Mouse (Mus musculus) heart, embryonic 16.5 days (tissue): ENCODE measurements around the gene Cuzd1. TPM values are rescaled to one million over a fixed set of nuclear protein-coding genes. Genes with fewer than 3 reads are reported as not detected.

Experiments
- ATAC-seq: fragments of 200-750 bp; cut with Nextera tagmentation; replicated peaks from 2 replicates; pipeline ENCODE4 v1.8.0; 2017; ENCODE audit warnings: moderate number of reproducible peaks; ENCODE audit not compliant: insufficient read depth, low FRiP score; ENCODE audit errors: extremely low read depth
- H3K27ac ChIP-seq: fragments of 300-500 bp; sonication (generic); 2 replicates; pipeline ENCODE4 v1.5.1; 2014; ENCODE audit warnings: mild to moderate bottlenecking, low read length, control low read depth, moderate library complexity
- H3K27me3 ChIP-seq: fragments of 300-500 bp; sonication (generic); 2 replicates; pipeline ENCODE4 v1.6.1; 2014; ENCODE audit warnings: low read length, mixed read lengths; ENCODE audit not compliant: control insufficient read depth, insufficient read depth
- H3K36me3 ChIP-seq: fragments of 300-500 bp; sonication (generic); 2 replicates; pipeline ENCODE4 v1.6.1; 2014; ENCODE audit not compliant: control insufficient read depth, insufficient read depth
- H3K4me1 ChIP-seq: fragments of 300-500 bp; sonication (generic); 2 replicates; pipeline ENCODE4 v1.6.1; 2014; ENCODE audit warnings: low read length, mixed read lengths; ENCODE audit not compliant: control insufficient read depth, insufficient read depth
- H3K4me2 ChIP-seq: fragments of 300-500 bp; sonication (generic); 2 replicates; pipeline ENCODE4 v1.6.1; 2014; ENCODE audit warnings: low read depth, mild to moderate bottlenecking, control low read depth, low read length
- H3K4me3 ChIP-seq: fragments of 300-500 bp; sonication (generic); 2 replicates; pipeline ENCODE4 v1.5.1; 2014; ENCODE audit warnings: mild to moderate bottlenecking, control low read depth, low read length
- H3K9ac ChIP-seq: fragments of 300-500 bp; sonication (generic); 2 replicates; pipeline ENCODE4 v1.6.1; 2014; ENCODE audit warnings: low read length, control low read depth
- H3K9me3 ChIP-seq: fragments of 300-500 bp; sonication (generic); replicated peaks from 2 replicates; pipeline ENCODE4 v1.6.1; 2016; ENCODE audit warnings: low read length; ENCODE audit not compliant: control insufficient read depth
- WGBS: fragments of 180-500 bp; shearing (Covaris S2); extraction: QIAGEN DNeasy Blood & Tissue Kit; methylation state at CpG from one replicate; pipeline ENCODE4 v1.1.7; 2014; 5-methylcytosine and 5-hydroxymethylcytosine counted together
- polyA plus RNA-seq: library from polyadenylated mRNA; unstranded; fragments of >200 nt; fragmentation: Nextera tagmentation; extraction: Ambion mirVana; gene quantifications from 2 replicates; pipeline ENCODE4 v1.2.1, GENCODE M21; 2015

The Cuzd1 gene
- polyA plus RNA-seq, 1 experiment from 2014 or later: 0.63 TPM

DNA sequence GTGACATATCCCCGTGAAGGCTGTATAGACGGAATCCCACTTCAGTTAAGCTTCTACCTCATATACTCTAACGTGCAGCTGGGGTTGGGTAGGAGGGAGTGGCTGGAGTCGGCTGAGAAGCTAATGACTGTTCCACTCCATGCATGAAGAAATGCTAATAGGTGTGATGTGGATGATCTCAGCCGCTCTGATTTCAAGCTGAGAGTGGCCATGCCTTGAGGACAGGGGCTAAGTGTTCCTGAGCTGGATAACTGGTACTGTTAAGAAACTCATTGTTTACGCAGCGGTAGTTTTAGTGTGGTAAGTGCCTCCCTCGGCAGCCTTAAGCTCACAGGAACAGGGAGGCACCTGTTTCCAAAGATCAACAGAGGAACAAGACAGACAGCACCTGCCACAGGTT lies 18.8 kb downstream of the Cuzd1 start:
- 69% methylated on average over 8 of the region's 8 CpGs for WGBS
- H3K27me3 ChIP-seq: no peaks in the 10 kb centered on the region
- no peak for ATAC-seq

DNA sequence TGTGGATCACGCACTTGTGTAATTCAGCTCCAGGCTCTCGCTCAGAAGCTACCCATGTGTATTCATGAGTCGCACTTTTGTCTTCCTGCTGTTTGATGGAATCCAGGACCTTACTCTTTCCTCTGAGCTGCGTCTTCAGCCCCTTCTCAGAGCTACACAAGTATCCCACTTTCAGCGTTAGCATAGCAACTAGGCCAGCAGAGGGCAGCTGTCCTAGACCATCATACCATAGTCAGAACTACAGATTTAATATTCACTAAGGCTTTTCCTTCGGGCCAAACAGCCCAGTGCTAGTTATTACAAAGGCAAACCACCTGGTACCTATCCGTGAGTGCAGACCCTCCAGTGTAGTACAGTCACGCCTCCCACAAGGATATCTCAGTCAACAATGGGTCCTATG lies 24.9 kb downstream of the Cuzd1 start:
- H3K27me3 ChIP-seq: no peaks in the 10 kb centered on the region; the same call in 1 of the 2 replicates
- no peak for ATAC-seq
- H3K4me2 ChIP-seq: no peak overlapping the region
- no peaks in the 10 kb centered on the region for H3K9me3 ChIP-seq
- WGBS: 70% methylated on average over 8 of the region's 8 CpGs
- no peak overlapping the region for H3K4me3 ChIP-seq
- no peaks in the 10 kb centered on the region for H3K4me1 ChIP-seq
- no peak overlapping the region for H3K9ac ChIP-seq
- H3K27ac ChIP-seq: no peak overlapping the region
- H3K36me3 ChIP-seq: no peaks in the 10 kb centered on the region

More for the DNA sequence above, 18.8 kb downstream of the Cuzd1 start:
- Histone ChIP-seq H3K4me1 (no peaks in the 10 kb centered on the region), H3K9ac (no peak overlapping the region), H3K36me3 (no peaks in the 10 kb centered on the region), H3K27ac (no peak overlapping the region), H3K9me3 (no peaks in the 10 kb centered on the region), H3K4me3 (no peak overlapping the region), H3K4me2 (no peak overlapping the region)

DNA sequence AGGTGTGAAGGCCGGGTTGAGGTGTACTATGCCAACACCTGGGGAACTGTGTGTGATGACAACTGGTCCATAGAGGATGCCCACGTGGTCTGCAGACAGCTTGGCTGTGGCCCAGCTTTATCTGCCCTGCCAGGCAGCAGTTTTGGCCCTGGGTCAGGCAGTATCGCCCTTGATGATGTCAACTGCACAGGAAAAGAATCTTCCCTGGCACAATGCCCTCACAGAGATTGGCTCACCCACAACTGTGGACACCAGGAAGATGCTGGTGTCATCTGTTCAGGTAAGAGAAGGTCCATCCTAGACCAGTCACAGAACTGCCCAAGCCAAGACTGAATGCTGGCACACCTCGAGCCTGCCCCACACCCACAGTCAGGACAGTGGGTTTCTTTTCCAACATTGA lies 56.2 kb downstream of the Cuzd1 start:
- Histone ChIP-seq H3K4me1 (no peaks in the 10 kb centered on the region), H3K27me3 (no peaks in the 10 kb centered on the region), H3K9ac (no peak overlapping the region), H3K36me3 (no peaks in the 10 kb centered on the region), H3K4me3 (no peak overlapping the region), H3K27ac (no peak overlapping the region), H3K4me2 (no peak overlapping the region), H3K9me3 (no peaks in the 10 kb centered on the region)
- ATAC-seq: no peak
- 59% methylated on average over 4 of the region's 4 CpGs for WGBS

DNA sequence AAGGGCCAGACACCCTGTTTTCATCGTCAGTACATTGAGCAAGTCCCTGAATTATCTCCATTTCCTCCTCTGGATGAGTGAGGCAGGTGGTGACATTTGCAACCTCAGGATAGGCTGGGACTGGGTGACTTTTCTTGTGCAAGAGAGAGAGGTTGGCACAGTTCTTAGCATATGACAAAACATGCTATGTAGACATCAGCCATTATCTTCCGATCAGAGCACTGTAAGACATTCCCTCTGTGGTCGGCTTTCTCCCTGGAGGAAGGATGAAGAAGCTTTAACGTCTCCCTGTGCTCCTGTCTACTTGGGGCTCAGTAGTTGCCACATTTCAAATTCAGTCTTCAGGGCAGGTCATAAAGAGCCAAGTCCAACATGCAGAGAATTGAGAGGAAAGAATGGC lies 57.8 kb downstream of the Cuzd1 start:
- no peak overlapping the region for H3K27ac ChIP-seq
- no peaks in the 10 kb centered on the region for H3K9me3 ChIP-seq
- no peaks in the 10 kb centered on the region for H3K4me1 ChIP-seq
- H3K36me3 ChIP-seq: no peaks in the 10 kb centered on the region
- H3K9ac ChIP-seq: no peak overlapping the region
- no peak overlapping the region for H3K4me3 ChIP-seq
- no peak overlapping the region for H3K4me2 ChIP-seq
- no peak for ATAC-seq
- 74% methylated on average over 4 of the region's 4 CpGs for WGBS
- no peaks in the 10 kb centered on the region for H3K27me3 ChIP-seq

DNA sequence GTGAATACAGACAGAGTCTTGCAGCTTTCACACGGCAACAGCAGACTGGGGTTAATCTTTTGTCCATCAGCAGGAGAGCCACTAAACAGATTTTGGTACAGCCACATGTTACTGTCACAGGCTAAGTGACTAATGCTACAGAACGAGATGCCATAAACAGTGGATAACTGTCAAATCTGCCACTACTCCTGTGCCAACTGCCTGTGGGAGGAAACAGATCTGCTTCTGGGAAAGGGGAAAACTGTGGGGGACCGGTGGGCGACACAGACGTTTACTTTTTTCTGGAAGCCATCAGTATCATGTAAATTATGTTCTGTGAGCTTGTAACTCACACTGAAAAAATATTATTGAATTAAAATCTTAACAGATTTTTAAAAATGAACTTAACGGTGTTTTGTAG lies 61.1 kb downstream of the Cuzd1 start:
- Histone ChIP-seq H3K4me2 (no peak overlapping the region), H3K27ac (no peak overlapping the region), H3K9ac (no peak overlapping the region), H3K27me3 (no peaks in the 10 kb centered on the region), H3K4me3 (no peak overlapping the region), H3K36me3 (no peaks in the 10 kb centered on the region), H3K4me1 (no peaks in the 10 kb centered on the region), H3K9me3 (no peaks in the 10 kb centered on the region)
- 62% methylated on average over 6 of the region's 6 CpGs for WGBS
- ATAC-seq: no peak

Other genes starting within 250 kb of the Cuzd1 start
- gene 4933402N03Rik, start 176.0 kb downstream of the Cuzd1 start, polyA plus RNA-seq: not detected in 2 replicates
- gene 5430419D17Rik, start 147.9 kb downstream of the Cuzd1 start, polyA plus RNA-seq: 0.21 and 0.51 TPM in 2 replicates
- not detected in 2 replicates for gene Fam24b, start 7.2 kb upstream of the Cuzd1 start, polyA plus RNA-seq
- gene Fam24a, start 11.6 kb upstream of the Cuzd1 start, polyA plus RNA-seq: not detected in 2 replicates
- gene 2310057M21Rik, start 40.5 kb upstream of the Cuzd1 start, polyA plus RNA-seq: 19.2 and 22.2 TPM in 2 replicates
- gene Pstk, start 48.8 kb upstream of the Cuzd1 start, polyA plus RNA-seq: 87.1 and 95.5 TPM in 2 replicates
- 7.9 and 9.2 TPM in 2 replicates for gene Ikzf5, start 88.2 kb upstream of the Cuzd1 start, polyA plus RNA-seq
- gene Acadsb, start 88.3 kb upstream of the Cuzd1 start, polyA plus RNA-seq: 101 and 105 TPM in 2 replicates
- 0.16 TPM in 1 of 2 replicates, not detected in the other for gene Hmx3, start 220.6 kb upstream of the Cuzd1 start, polyA plus RNA-seq
- not detected in 2 replicates for gene Hmx2, start 226.5 kb upstream of the Cuzd1 start, polyA plus RNA-seq
- 135 and 144 TPM in 2 replicates for gene Bub3, start 237.9 kb upstream of the Cuzd1 start, polyA plus RNA-seq